Mouse (Mus musculus) embryonic fibroblast, embryonic 13.5 days (primary cell): Measurements from ENCODE around the gene Gls.

Experiments used
- CTCF ChIP-seq: IDR thresholded peaks from 2 replicates; pipeline ENCODE4 v1.5.1; 2011; ENCODE audit warnings: mild to moderate bottlenecking, control low read depth, low read length, moderate library complexity, borderline replicate concordance; ENCODE audit not compliant: insufficient read depth
- POLR2A ChIP-seq: IDR thresholded peaks from 2 replicates; pipeline ENCODE4 v1.6.1; 2011; ENCODE audit warnings: low read depth, mild to moderate bottlenecking, control low read depth, low read length, moderate library complexity

DNA sequence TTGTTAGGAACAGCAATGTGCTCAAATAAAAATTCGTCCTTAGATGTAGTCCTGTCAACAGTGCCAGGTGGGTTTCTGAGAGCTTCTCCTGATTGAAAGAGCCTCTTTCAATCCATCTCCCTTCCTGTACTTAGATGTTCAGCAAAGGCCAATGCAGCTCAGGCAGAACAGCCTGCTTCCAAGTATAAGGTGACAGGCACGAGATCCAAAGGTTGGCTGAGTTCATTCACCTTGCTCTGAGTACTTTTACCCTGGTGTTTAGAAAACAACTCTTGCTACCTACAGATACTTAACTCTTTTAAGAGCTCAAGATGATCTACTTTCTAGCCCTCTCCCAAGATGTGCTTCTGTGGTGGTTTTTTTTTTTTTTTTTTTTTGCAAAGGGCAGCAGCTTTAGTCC, 56.0 kb downstream of the Gls start:
- TF ChIP-seq CTCF (no peak), POLR2A (no peak)
